Mouse (Mus musculus) olfactory bulb, adult 2 months (tissue): ENCODE data around the gene Resp18.
A peak's percentile ranks its signal among the peaks of the same experiment; 100 is the strongest.

Experiments
- CTCF ChIP-seq: fragments of 200-500 bp; IDR thresholded peaks from 2 replicates; pipeline ENCODE4 v1.5.1; 2012; ENCODE audit warnings: low read depth, mild to moderate bottlenecking, low read length, moderate library complexity; ENCODE audit not compliant: insufficient read depth
- POLR2A ChIP-seq: fragments of 200-500 bp; IDR thresholded peaks from 2 replicates; pipeline ENCODE4 v1.6.1; 2012; ENCODE audit warnings: mild to moderate bottlenecking, low read depth, low read length, moderate library complexity; ENCODE audit not compliant: insufficient read depth

DNA sequence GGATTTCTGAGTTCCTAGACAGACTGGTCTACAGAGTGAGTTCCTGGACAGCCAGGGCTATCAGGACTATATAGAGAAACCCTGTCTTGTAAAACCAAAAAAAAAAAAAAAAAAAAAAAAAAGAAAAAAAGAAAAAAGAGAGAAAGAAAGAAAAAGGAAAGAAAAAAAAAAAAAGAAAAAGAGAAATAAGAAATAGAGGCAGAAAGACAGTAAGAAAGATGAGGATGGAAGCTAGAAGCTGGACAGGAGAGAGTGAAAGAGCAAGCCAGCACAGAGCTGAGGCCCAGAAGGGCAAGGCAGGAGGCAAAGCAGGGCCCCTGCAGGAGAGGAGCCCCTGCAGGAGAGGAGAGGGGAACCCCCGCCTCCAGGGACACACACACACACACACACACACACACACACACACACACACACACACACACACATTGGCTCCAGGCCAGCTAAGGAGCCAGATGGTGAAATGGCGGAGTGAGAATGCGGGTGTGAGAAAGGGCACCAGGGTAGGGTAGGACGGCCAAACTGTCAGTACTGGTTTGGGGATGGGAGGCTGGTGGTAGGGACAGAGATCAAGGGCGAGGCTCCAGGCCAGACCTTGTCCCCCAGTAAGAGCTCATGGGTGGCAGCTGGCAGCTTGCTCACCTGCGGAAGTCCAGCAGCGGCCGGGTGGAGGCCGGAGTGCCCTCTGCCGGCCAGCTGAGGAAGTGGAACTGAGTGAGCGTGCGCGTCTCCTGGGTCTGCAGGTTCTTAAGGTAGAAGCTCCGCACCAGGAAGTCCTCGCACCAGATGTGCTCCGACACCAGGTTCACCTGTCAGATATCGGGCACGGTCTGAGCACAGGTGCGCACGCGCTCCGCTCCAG lies 26.9 kb downstream of the Resp18 start:
- peak; percentile 87 for TF ChIP-seq CTCF
- no peak for TF ChIP-seq POLR2A
